Mouse (Mus musculus): Measurements from ENCODE around the gene Hist1h3b. TPM values are rescaled to one million over a fixed set of nuclear protein-coding genes. Genes with fewer than 3 reads are reported as not detected.
"Not testable (repeated sequence)": the region's sequence is repeated elsewhere in the genome, so short reads cannot be mapped to it uniquely, and the experiment has no call there.

Hist1h3b gene
- polyA plus RNA-seq, 1 experiment from 2014 or later, result 5.5 TPM

GRCm38 (mm10) chr13:23746201-23747080, 5.6 kb upstream of the Hist1h3b start, which contains the start of gene Hist1h2bb:
Gene Hist1h2bb (plus strand): TSS chr13:23746734.
- Histone ChIP-seq H3K4me2 (peak within 1 kb of the TSS; percentile 70), H3K27ac (replicated peaks) (peak within 1 kb of the TSS; percentile 98), H3K4me3 (peak within 1 kb of the TSS; percentile 52), H3K9ac (peak within 1 kb of the TSS; percentile 83), H3K4me1 (peaks cover 35% of the 10 kb centered on the region)
- ATAC-seq (ENCODE audit: extremely low read depth, insufficient number of reproducible peaks, low FRiP score, low TSS enrichment), result peak; percentile 77
- not testable (repeated sequence) for H3K36me3 ChIP-seq; H3K9me3 ChIP-seq; H3K27me3 ChIP-seq (replicated peaks)
- under 1% methylated on average over 45 of the region's 58 CpGs for WGBS

GRCm38 (mm10) chr13:23747081-23747891, 4.8 kb upstream of the Hist1h3b start:
- Histone ChIP-seq H3K27me3 (replicated peaks) (no peaks in the 10 kb centered on the region), H3K4me2 (peak overlapping the region; percentile 70), H3K9ac (peak overlapping the region; percentile 82), H3K4me1 (peaks cover 31% of the 10 kb centered on the region), H3K9me3 (no peaks in the 10 kb centered on the region), H3K4me3 (peak overlapping the region; percentile 52), H3K27ac (replicated peaks) (peak overlapping the region; percentile 98), H3K36me3 (no peaks in the 10 kb centered on the region)
- no peak for ATAC-seq (ENCODE audit: extremely low read depth, insufficient number of reproducible peaks, low FRiP score, low TSS enrichment)
- 6% methylated on average over 13 of the region's 13 CpGs for WGBS

- peak overlapping the region; percentile 68 for H3K9ac ChIP-seq
- H3K36me3 ChIP-seq, result no peaks in the 10 kb centered on the region
- WGBS, result 9% methylated on average over 4 of the region's 4 CpGs
Observed at GRCm38 (mm10) chr13:23747892-23748288, 4.2 kb upstream of the Hist1h3b start.

GRCm38 (mm10) chr13:23749563-23750121, 2.4 kb upstream of the Hist1h3b start:
- Histone ChIP-seq H3K9me3 (no peaks in the 10 kb centered on the region), H3K9ac (no peak overlapping the region), H3K4me1 (peaks cover 27% of the 10 kb centered on the region), H3K4me2 (no peak overlapping the region), H3K27ac (replicated peaks) (peak overlapping the region; percentile 70; the same call in 1 of the 2 replicates), H3K27me3 (replicated peaks) (no peaks in the 10 kb centered on the region), H3K4me3 (no peak overlapping the region), H3K36me3 (no peaks in the 10 kb centered on the region)
- no peak for ATAC-seq (ENCODE audit: extremely low read depth, insufficient number of reproducible peaks, low FRiP score, low TSS enrichment)
- 82% methylated on average over 5 of the region's 5 CpGs for WGBS

More at GRCm38 (mm10) chr13:23747892-23748288, 4.2 kb upstream of the Hist1h3b start:
- ATAC-seq (ENCODE audit: extremely low read depth, insufficient number of reproducible peaks, low FRiP score, low TSS enrichment), result no peak
- Histone ChIP-seq H3K4me3 (no peak overlapping the region), H3K9me3 (no peaks in the 10 kb centered on the region), H3K4me1 (peaks cover 33% of the 10 kb centered on the region), H3K27ac (replicated peaks) (peak overlapping the region; percentile 98), H3K4me2 (peak overlapping the region; percentile 70), H3K27me3 (replicated peaks) (no peaks in the 10 kb centered on the region)

GRCm38 (mm10) chr13:23750839-23751477, 1.1 kb upstream of the Hist1h3b start, which contains the start of gene Hist1h2ab:
Gene Hist1h2ab (plus strand): TSS chr13:23751126.
- WGBS, result 1% methylated on average over 29 of the region's 47 CpGs
- not testable (repeated sequence) for H3K9me3 ChIP-seq; H3K27me3 ChIP-seq (replicated peaks); ATAC-seq (ENCODE audit: extremely low read depth, insufficient number of reproducible peaks, low FRiP score, low TSS enrichment); H3K36me3 ChIP-seq
- Histone ChIP-seq H3K27ac (replicated peaks) (peak within 1 kb of the TSS; percentile 95), H3K4me1 (peaks cover 24% of the 10 kb centered on the region), H3K4me2 (peak within 1 kb of the TSS; percentile 73), H3K4me3 (peak within 1 kb of the TSS; percentile 52), H3K9ac (peak within 1 kb of the TSS; percentile 85)

- Histone ChIP-seq H3K9ac (peak overlapping the region; percentile 85), H3K36me3 (no peaks in the 10 kb centered on the region), H3K4me3 (peak overlapping the region; percentile 52), H3K27me3 (replicated peaks) (no peaks in the 10 kb centered on the region), H3K9me3 (no peaks in the 10 kb centered on the region), H3K27ac (replicated peaks) (peak overlapping the region; percentile 95), H3K4me2 (peak overlapping the region; percentile 73), H3K4me1 (peaks cover 24% of the 10 kb centered on the region)
- no peak for ATAC-seq (ENCODE audit: extremely low read depth, insufficient number of reproducible peaks, low FRiP score, low TSS enrichment)
- 2% methylated on average over 11 of the region's 11 CpGs for WGBS
Observed at GRCm38 (mm10) chr13:23751478-23751956, 550 bp upstream of the Hist1h3b start.

GRCm38 (mm10) chr13:23752742-23753172, 690 bp downstream of the Hist1h3b start:
- H3K4me3 ChIP-seq, result peak overlapping the region; percentile 52
- no peaks in the 10 kb centered on the region for H3K9me3 ChIP-seq
- WGBS, result 7% methylated on average over 6 of the region's 6 CpGs
- peak overlapping the region; percentile 82 for H3K9ac ChIP-seq
- ATAC-seq (ENCODE audit: extremely low read depth, insufficient number of reproducible peaks, low FRiP score, low TSS enrichment), result no peak
- no peaks in the 10 kb centered on the region for H3K27me3 ChIP-seq (replicated peaks)
- peak overlapping the region; percentile 73 for H3K4me2 ChIP-seq
- H3K4me1 ChIP-seq, result peaks cover 22% of the 10 kb centered on the region
- H3K27ac ChIP-seq (replicated peaks), result peak overlapping the region; percentile 76
- no peaks in the 10 kb centered on the region for H3K36me3 ChIP-seq

- H3K27ac ChIP-seq (replicated peaks), result peak overlapping the region; percentile 2; the same call in 1 of the 2 replicates
- peak overlapping the region; percentile 73 for H3K4me2 ChIP-seq
- no peak for ATAC-seq (ENCODE audit: extremely low read depth, insufficient number of reproducible peaks, low FRiP score, low TSS enrichment)
- H3K36me3 ChIP-seq, result no peaks in the 10 kb centered on the region
- no peaks in the 10 kb centered on the region for H3K27me3 ChIP-seq (replicated peaks)
- peaks cover 16% of the 10 kb centered on the region for H3K4me1 ChIP-seq
- 59% methylated on average over 4 of the region's 4 CpGs for WGBS
- peak overlapping the region; percentile 52 for H3K4me3 ChIP-seq
- H3K9ac ChIP-seq, result peak overlapping the region; percentile 82
- no peaks in the 10 kb centered on the region for H3K9me3 ChIP-seq
Observed at GRCm38 (mm10) chr13:23753314-23754078, 1.4 kb downstream of the Hist1h3b start.

GRCm38 (mm10) chr13:23755000-23755399, 2.9 kb downstream of the Hist1h3b start:
- Histone ChIP-seq H3K36me3 (no peaks in the 10 kb centered on the region), H3K4me2 (no peak overlapping the region), H3K27me3 (replicated peaks) (no peaks in the 10 kb centered on the region), H3K4me3 (no peak overlapping the region), H3K9me3 (no peaks in the 10 kb centered on the region), H3K4me1 (peaks cover 20% of the 10 kb centered on the region), H3K27ac (replicated peaks) (no peak overlapping the region), H3K9ac (no peak overlapping the region)
- no peak for ATAC-seq (ENCODE audit: extremely low read depth, insufficient number of reproducible peaks, low FRiP score, low TSS enrichment)

- under 1% methylated on average over 19 of the region's 22 CpGs for WGBS
- H3K4me2 ChIP-seq, result peak within 1 kb of the TSS; percentile 78
- peaks cover 22% of the 10 kb centered on the region for H3K4me1 ChIP-seq
- H3K9me3 ChIP-seq, result no peaks in the 10 kb centered on the region
- peak within 1 kb of the TSS; percentile 89 for H3K27ac ChIP-seq (replicated peaks)
- H3K36me3 ChIP-seq, result no peaks in the 10 kb centered on the region
- H3K4me3 ChIP-seq, result peak within 1 kb of the TSS; percentile 51
- no peak; the same call in 1 of the 2 replicates for ATAC-seq (ENCODE audit: extremely low read depth, insufficient number of reproducible peaks, low FRiP score, low TSS enrichment)
- peak within 1 kb of the TSS; percentile 83 for H3K9ac ChIP-seq
- H3K27me3 ChIP-seq (replicated peaks), result no peaks in the 10 kb centered on the region
Observed at GRCm38 (mm10) chr13:23756790-23757189, 4.7 kb downstream of the Hist1h3b start, which contains the start of gene Hist1h4b. Gene Hist1h4b (plus strand): TSS chr13:23757013.

All from heart, embryonic 13.5 days (tissue).